Mouse (Mus musculus) limb, embryonic 11.5 days (tissue): Measurements from ENCODE around the gene Fmnl3. TPM values are rescaled to one million over a fixed set of nuclear protein-coding genes. Genes with fewer than 3 reads are reported as not detected.

ENCODE experiments used
- ATAC-seq: fragments of 200-750 bp; cut with Nextera tagmentation; 2 replicates; pipeline ENCODE4 v1.8.0; 2017; ENCODE audit warnings: low read depth; ENCODE audit not compliant: insufficient number of reproducible peaks, low FRiP score, low TSS enrichment
- DNase-seq: peaks from one replicate; pipeline ENCODE4 v3.0.0-alpha.2; 2015; ENCODE audit warnings: low spot score
- H3K27ac ChIP-seq: fragments of 300-500 bp; sonication (generic); replicated peaks from 2 replicates; pipeline ENCODE4 v1.5.1; 2014; ENCODE audit warnings: low read depth, mild to moderate bottlenecking, low read length
- H3K27me3 ChIP-seq: fragments of 300-500 bp; sonication (generic); 2 replicates; pipeline ENCODE4 v1.6.1; 2014; ENCODE audit warnings: mild to moderate bottlenecking, low read length, mixed read lengths; ENCODE audit not compliant: control insufficient read depth, insufficient read depth
- H3K36me3 ChIP-seq: fragments of 300-500 bp; sonication (generic); 2 replicates; pipeline ENCODE4 v1.6.1; 2014; ENCODE audit warnings: mild to moderate bottlenecking, low read length, moderate library complexity, mixed read lengths; ENCODE audit not compliant: control insufficient read depth, insufficient read depth
- H3K4me1 ChIP-seq: fragments of 300-500 bp; sonication (generic); 2 replicates; pipeline ENCODE4 v1.6.1; 2014; ENCODE audit warnings: low read length, mixed read lengths; ENCODE audit not compliant: control insufficient read depth, insufficient read depth
- H3K4me2 ChIP-seq: fragments of 300-500 bp; sonication (generic); 2 replicates; pipeline ENCODE4 v1.6.1; 2014; ENCODE audit warnings: low read depth, mild to moderate bottlenecking, moderate library complexity; ENCODE audit not compliant: severe bottlenecking
- H3K4me3 ChIP-seq: fragments of 300-500 bp; sonication (generic); 2 replicates; pipeline ENCODE4 v1.5.1; 2014; ENCODE audit warnings: low read depth, low read length
- H3K9ac ChIP-seq: fragments of 300-500 bp; sonication (generic); 2 replicates; pipeline ENCODE4 v1.6.1; 2014; ENCODE audit warnings: mild to moderate bottlenecking, low read length
- H3K9me3 ChIP-seq: fragments of 300-500 bp; sonication (generic); 2 replicates; pipeline ENCODE4 v1.6.1; 2016; ENCODE audit warnings: low read length; ENCODE audit not compliant: control insufficient read depth
- WGBS: fragments of 180-500 bp; shearing (Covaris S2); extraction: QIAGEN DNeasy Blood & Tissue Kit; methylation state at CpG from one replicate; pipeline ENCODE4 v1.1.7; 2014; 5-methylcytosine and 5-hydroxymethylcytosine counted together
- polyA plus RNA-seq: library from polyadenylated mRNA; unstranded; fragments of >200 nt; fragmentation: Nextera tagmentation; extraction: Ambion mirVana; gene quantifications from 2 replicates; pipeline ENCODE4 v1.2.1, GENCODE M21; 2014

Gene Fmnl3
- polyA plus RNA-seq, 1 experiment from 2014 or later: 26.8 TPM

- no peak overlapping the region for H3K9ac ChIP-seq
- DNase-seq (no peak), ATAC-seq (no peak)
- H3K27me3 ChIP-seq: no peaks in the 10 kb centered on the region
- H3K36me3 ChIP-seq: no peaks in the 10 kb centered on the region
- no peaks in the 10 kb centered on the region for H3K9me3 ChIP-seq
- no peak overlapping the region for H3K27ac ChIP-seq
- H3K4me1 ChIP-seq: no peaks in the 10 kb centered on the region
- H3K4me3 ChIP-seq: no peak overlapping the region
- H3K4me2 ChIP-seq: no peak overlapping the region
- WGBS: 87% methylated on average over 5 of the region's 5 CpGs
These were observed 6.0 kb upstream of the Fmnl3 start for GRCm38 (mm10) chr15:99376240-99376639.

- ATAC-seq: no peak
- Histone ChIP-seq H3K27me3 (no peaks in the 10 kb centered on the region), H3K9ac (no peak overlapping the region), H3K9me3 (no peaks in the 10 kb centered on the region), H3K36me3 (no peaks in the 10 kb centered on the region), H3K4me3 (no peak overlapping the region), H3K27ac (no peak overlapping the region), H3K4me2 (no peak overlapping the region), H3K4me1 (no peaks in the 10 kb centered on the region)
- DNase-seq: no peak
- WGBS: 87% methylated on average over 3 of the region's 3 CpGs
These were observed 5.3 kb upstream of the Fmnl3 start for GRCm38 (mm10) chr15:99375581-99375980.

GRCm38 (mm10) chr15:99375036-99375435 lies 4.8 kb upstream of the Fmnl3 start:
- no peak overlapping the region for H3K4me2 ChIP-seq
- H3K9me3 ChIP-seq: no peaks in the 10 kb centered on the region
- H3K9ac ChIP-seq: no peak overlapping the region
- no peak overlapping the region for H3K27ac ChIP-seq
- ATAC-seq: no peak
- no peaks in the 10 kb centered on the region for H3K36me3 ChIP-seq
- H3K4me3 ChIP-seq: no peak overlapping the region
- H3K27me3 ChIP-seq: no peaks in the 10 kb centered on the region
- 89% methylated on average over 5 of the region's 5 CpGs for WGBS
- no peaks in the 10 kb centered on the region for H3K4me1 ChIP-seq
- no peak for DNase-seq

GRCm38 (mm10) chr15:99372761-99373160 lies 2.5 kb upstream of the Fmnl3 start:
- no peak overlapping the region for H3K9ac ChIP-seq
- ATAC-seq (no peak), DNase-seq (no peak)
- WGBS: 83% methylated on average over 9 of the region's 9 CpGs
- no peak overlapping the region for H3K4me2 ChIP-seq
- H3K9me3 ChIP-seq: no peaks in the 10 kb centered on the region
- H3K27ac ChIP-seq: no peak overlapping the region
- no peaks in the 10 kb centered on the region for H3K27me3 ChIP-seq
- H3K36me3 ChIP-seq: no peaks in the 10 kb centered on the region
- H3K4me1 ChIP-seq: peaks cover 12% of the 10 kb centered on the region
- no peak overlapping the region for H3K4me3 ChIP-seq

GRCm38 (mm10) chr15:99371526-99372340 lies 1.5 kb upstream of the Fmnl3 start:
- WGBS: 88% methylated on average over 7 of the region's 7 CpGs
- H3K9ac ChIP-seq: no peak overlapping the region
- DNase-seq: no peak

GRCm38 (mm10) chr15:99369391-99370171 lies 701 bp downstream of the Fmnl3 start:
- Histone ChIP-seq H3K4me1 (peaks cover 14% of the 10 kb centered on the region), H3K4me2 (peak overlapping the region; percentile 39), H3K9ac (peak overlapping the region; percentile 92), H3K9me3 (no peaks in the 10 kb centered on the region), H3K27ac (peak overlapping the region; percentile 95), H3K27me3 (no peaks in the 10 kb centered on the region), H3K4me3 (peak overlapping the region; percentile 83), H3K36me3 (no peaks in the 10 kb centered on the region)
- WGBS: 3% methylated on average over 36 of the region's 39 CpGs
- ATAC-seq (peak; percentile 69), DNase-seq (no peak)

More at GRCm38 (mm10) chr15:99371526-99372340, 1.5 kb upstream of the Fmnl3 start:
- Histone ChIP-seq H3K27ac (no peak overlapping the region), H3K4me3 (no peak overlapping the region), H3K36me3 (no peaks in the 10 kb centered on the region), H3K27me3 (no peaks in the 10 kb centered on the region), H3K4me1 (peaks cover 12% of the 10 kb centered on the region), H3K9me3 (no peaks in the 10 kb centered on the region), H3K4me2 (no peak overlapping the region)
- no peak for ATAC-seq

- H3K36me3 ChIP-seq: no peaks in the 10 kb centered on the region
- DNase-seq (no peak), ATAC-seq (no peak)
- peak overlapping the region; percentile 83 for H3K4me3 ChIP-seq
- H3K27me3 ChIP-seq: no peaks in the 10 kb centered on the region
- no peak overlapping the region for H3K9ac ChIP-seq
- no peak overlapping the region for H3K27ac ChIP-seq
- peak overlapping the region; percentile 39 for H3K4me2 ChIP-seq
- peaks cover 14% of the 10 kb centered on the region for H3K4me1 ChIP-seq
- H3K9me3 ChIP-seq: no peaks in the 10 kb centered on the region
- 40% methylated on average over 4 of the region's 4 CpGs for WGBS
These were observed 1.6 kb downstream of the Fmnl3 start for GRCm38 (mm10) chr15:99368583-99369266.

- Histone ChIP-seq H3K4me2 (no peak overlapping the region), H3K4me1 (peaks cover 14% of the 10 kb centered on the region), H3K4me3 (no peak overlapping the region), H3K27ac (no peak overlapping the region), H3K36me3 (no peaks in the 10 kb centered on the region), H3K27me3 (no peaks in the 10 kb centered on the region), H3K9me3 (no peaks in the 10 kb centered on the region), H3K9ac (no peak overlapping the region)
- WGBS: 71% methylated on average over 8 of the region's 8 CpGs
- ATAC-seq (no peak), DNase-seq (no peak)
These were observed 5.4 kb downstream of the Fmnl3 start for GRCm38 (mm10) chr15:99364921-99365320.
